Mouse (Mus musculus) bone marrow macrophage, adult 2 months (primary cell): ENCODE data around the gene Dock2.

ENCODE experiments used
- CTCF ChIP-seq: IDR thresholded peaks from 2 replicates; pipeline ENCODE4 v1.5.1; 2012; ENCODE audit warnings: low read depth, mild to moderate bottlenecking, low read length, moderate library complexity
- POLR2A ChIP-seq: IDR thresholded peaks from 2 replicates; pipeline ENCODE4 v1.6.1; 2012; ENCODE audit warnings: mild to moderate bottlenecking, low read depth, low read length, borderline replicate concordance

- TF ChIP-seq POLR2A (no peak), CTCF (no peak)
These were observed 76.3 kb downstream of the Dock2 start for GRCm38 (mm10) chr11:34707360-34707759.
